Comparison of ENCODE assay signal across 30 mouse cellular contexts in genomic region chr17:75714578-75714977, GRCm38 (mm10).
"Had no signal": no experiment of that assay in that cellular context is flagged by ENCODE, and none has a peak within 500 bp of the region (broad histone marks: within the 10 kb centered on the region; RNA-seq: fewer than 3 reads in every experiment).

No protein-coding gene starts in this region.

- DNase-seq: heart, postnatal 10 days; heart, postnatal 14 days; heart, postnatal 36 days; heart, postnatal 4 days; kidney, adult 11 months; kidney, adult 18-20 months; kidney, adult 2 months; kidney, adult 8-10 months; kidney, adult 9 months; kidney, postnatal 10 days; kidney, postnatal 14 days; kidney, postnatal 25 days; kidney, postnatal 36 days; kidney, postnatal 4 days; layer of hippocampus, adult 9-11 months; layer of hippocampus, postnatal 36 days had no signal

- H3K4me3 ChIP-seq: heart, embryonic 12.5 days; heart, embryonic 13.5 days; heart, embryonic 15.5 days; hindbrain, embryonic 10.5 days; hindbrain, embryonic 12.5 days; hindbrain, embryonic 13.5 days; hindbrain, embryonic 15.5 days; intestine, embryonic 15.5 days; kidney, embryonic 15.5 days; layer of hippocampus, adult 2 months; left cerebral cortex, adult 2 months had no signal

- H3K4me1 ChIP-seq: heart, embryonic 12.5 days; heart, embryonic 13.5 days; heart, embryonic 15.5 days; hindbrain, embryonic 10.5 days; hindbrain, embryonic 12.5 days; hindbrain, embryonic 13.5 days; hindbrain, embryonic 15.5 days; intestine, embryonic 15.5 days; kidney, embryonic 15.5 days had no signal

- H3K27ac ChIP-seq: heart, embryonic 13.5 days; heart, embryonic 15.5 days; hindbrain, embryonic 10.5 days; hindbrain, embryonic 12.5 days; hindbrain, embryonic 13.5 days; hindbrain, embryonic 14.5 days; hindbrain, embryonic 15.5 days; hindbrain, postnatal 0 days; intestine, embryonic 15.5 days; kidney, embryonic 15.5 days; kidney, postnatal 0 days; layer of hippocampus, adult 2 months; left cerebral cortex, adult 2 months had no signal

- H3K9me3 ChIP-seq: heart, embryonic 12.5 days; heart, embryonic 13.5 days; heart, embryonic 15.5 days; hindbrain, embryonic 10.5 days; hindbrain, embryonic 12.5 days; hindbrain, embryonic 13.5 days; hindbrain, embryonic 15.5 days; intestine, embryonic 15.5 days; kidney, embryonic 15.5 days had no signal

- H3K27me3 ChIP-seq: heart, embryonic 12.5 days; heart, embryonic 13.5 days; heart, embryonic 15.5 days; hindbrain, embryonic 12.5 days; hindbrain, embryonic 13.5 days; hindbrain, embryonic 15.5 days; intestine, embryonic 15.5 days; kidney, embryonic 15.5 days had no signal

- H3K9ac ChIP-seq: heart, embryonic 12.5 days; heart, embryonic 13.5 days; heart, embryonic 15.5 days; hindbrain, embryonic 12.5 days; hindbrain, embryonic 13.5 days; hindbrain, embryonic 14.5 days; hindbrain, embryonic 15.5 days; intestine, embryonic 15.5 days; kidney, embryonic 15.5 days had no signal

- H3K36me3 ChIP-seq: heart, embryonic 12.5 days; heart, embryonic 13.5 days; heart, embryonic 15.5 days; hindbrain, embryonic 10.5 days; hindbrain, embryonic 12.5 days; hindbrain, embryonic 13.5 days; hindbrain, embryonic 15.5 days; intestine, embryonic 15.5 days; kidney, embryonic 15.5 days had no signal
